Mouse (Mus musculus) forebrain, embryonic 16.5 days (tissue): ENCODE measurements around the gene Ssmem1. TPM values are rescaled to one million over a fixed set of nuclear protein-coding genes. Genes with fewer than 3 reads are reported as not detected.

Experiments
- ATAC-seq: fragments of 200-750 bp; cut with Nextera tagmentation; 2 replicates; pipeline ENCODE4 v1.8.0; 2017; ENCODE audit warnings: mild to moderate bottlenecking, moderate library complexity
- H3K27ac ChIP-seq: fragments of 300-500 bp; sonication (generic); 2 replicates; pipeline ENCODE4 v1.5.1; 2014; ENCODE audit warnings: low read length, control low read depth
- H3K27me3 ChIP-seq: fragments of 300-500 bp; sonication (generic); replicated peaks from 2 replicates; pipeline ENCODE4 v1.6.1; 2014; ENCODE audit warnings: low read length; ENCODE audit not compliant: control insufficient read depth, insufficient read depth
- H3K36me3 ChIP-seq: fragments of 300-500 bp; sonication (generic); 2 replicates; pipeline ENCODE4 v1.6.1; 2014; ENCODE audit not compliant: control insufficient read depth, insufficient read depth
- H3K4me1 ChIP-seq: fragments of 300-500 bp; sonication (generic); replicated peaks from 2 replicates; pipeline ENCODE4 v1.6.1; 2014; ENCODE audit warnings: low read length; ENCODE audit not compliant: control insufficient read depth, insufficient read depth
- H3K4me2 ChIP-seq: fragments of 300-500 bp; sonication (generic); 2 replicates; pipeline ENCODE4 v1.6.1; 2014; ENCODE audit warnings: mild to moderate bottlenecking, low read length, control low read depth
- H3K4me3 ChIP-seq: fragments of 300-500 bp; sonication (generic); replicated peaks from 2 replicates; pipeline ENCODE4 v1.5.1; 2014; ENCODE audit warnings: mild to moderate bottlenecking, low read length, control low read depth
- H3K9ac ChIP-seq: fragments of 300-500 bp; sonication (generic); replicated peaks from 2 replicates; pipeline ENCODE4 v1.6.1; 2014; ENCODE audit warnings: low read depth, low read length, control low read depth
- H3K9me3 ChIP-seq: fragments of 300-500 bp; sonication (generic); 2 replicates; pipeline ENCODE4 v1.6.1; 2016; ENCODE audit warnings: low read length; ENCODE audit not compliant: control insufficient read depth
- WGBS: fragments of 180-500 bp; shearing (Covaris S2); extraction: QIAGEN DNeasy Blood & Tissue Kit; methylation state at CpG from one replicate; pipeline ENCODE4 v1.1.7; 2014; 5-methylcytosine and 5-hydroxymethylcytosine counted together
- polyA plus RNA-seq: library from polyadenylated mRNA; unstranded; fragments of >200 nt; fragmentation: Nextera tagmentation; extraction: Ambion mirVana; gene quantifications from 2 replicates; pipeline ENCODE4 v1.2.1, GENCODE M21; 2015

Ssmem1 gene
- polyA plus RNA-seq, 1 experiment from 2014 or later = not detected

- WGBS = 72% methylated on average over 4 of the region's 4 CpGs
- Histone ChIP-seq H3K9ac (no peak overlapping the region), H3K9me3 (no peaks in the 10 kb centered on the region), H3K4me1 (no peaks in the 10 kb centered on the region), H3K4me2 (no peak overlapping the region), H3K36me3 (no peaks in the 10 kb centered on the region), H3K27ac (no peak overlapping the region), H3K4me3 (no peak overlapping the region), H3K27me3 (no peaks in the 10 kb centered on the region)
- ATAC-seq = no peak
Measured at GRCm38 (mm10) chr6:30562132-30562531, 52.5 kb downstream of the Ssmem1 start.

DNA sequence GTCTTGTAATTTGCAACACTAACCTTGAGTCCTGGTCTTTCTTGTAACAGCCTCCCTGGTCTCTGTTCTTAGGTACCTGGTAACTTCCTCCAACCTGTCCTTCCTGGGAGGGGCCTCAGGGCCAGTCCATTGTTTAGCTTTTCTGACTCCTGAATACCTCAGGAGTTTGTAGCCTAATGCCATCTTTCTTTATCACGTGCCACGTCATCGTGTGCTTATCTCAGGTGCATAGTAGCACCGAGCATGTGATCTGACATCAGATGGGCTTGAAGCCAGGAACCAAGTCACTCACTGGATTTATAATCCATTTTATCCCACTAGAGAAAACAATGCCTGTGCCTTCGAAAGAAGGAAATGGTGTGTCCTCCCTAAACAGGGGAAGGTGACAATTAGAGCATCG is 53.9 kb downstream of the Ssmem1 start:
- H3K27ac ChIP-seq = no peak overlapping the region
- H3K36me3 ChIP-seq = no peaks in the 10 kb centered on the region
- no peak for ATAC-seq
- H3K9me3 ChIP-seq = no peaks in the 10 kb centered on the region
- no peaks in the 10 kb centered on the region for H3K27me3 ChIP-seq
- no peaks in the 10 kb centered on the region for H3K4me1 ChIP-seq
- H3K4me3 ChIP-seq = no peak overlapping the region
- no peak overlapping the region for H3K4me2 ChIP-seq
- 85% methylated on average over 6 of the region's 6 CpGs for WGBS
- H3K9ac ChIP-seq = no peak overlapping the region

DNA sequence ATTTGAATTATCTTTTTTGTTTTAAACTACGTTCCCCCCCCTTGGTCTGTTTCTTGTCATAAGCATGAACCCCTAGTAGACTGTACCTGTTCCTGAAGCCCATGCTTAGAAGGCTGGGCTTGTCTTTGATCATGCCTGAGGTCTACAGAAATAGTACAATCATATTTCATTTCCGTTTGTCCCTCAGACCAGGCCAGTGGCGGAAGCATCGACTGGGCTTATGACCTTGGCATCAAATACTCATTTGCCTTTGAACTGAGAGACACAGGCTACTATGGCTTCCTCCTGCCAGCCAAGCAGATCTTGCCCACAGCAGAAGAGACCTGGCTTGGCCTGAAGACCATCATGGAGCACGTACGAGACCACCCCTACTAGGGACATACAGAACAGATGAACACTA is 54.4 kb downstream of the Ssmem1 start:
- H3K4me1 ChIP-seq = no peaks in the 10 kb centered on the region
- ATAC-seq = no peak
- H3K36me3 ChIP-seq = no peaks in the 10 kb centered on the region
- H3K9me3 ChIP-seq = no peaks in the 10 kb centered on the region
- no peak overlapping the region for H3K9ac ChIP-seq
- no peak overlapping the region for H3K4me3 ChIP-seq
- H3K27me3 ChIP-seq = no peaks in the 10 kb centered on the region
- no peak overlapping the region for H3K27ac ChIP-seq
- H3K4me2 ChIP-seq = no peak overlapping the region
- WGBS = 99% methylated on average over 6 of the region's 6 CpGs

DNA sequence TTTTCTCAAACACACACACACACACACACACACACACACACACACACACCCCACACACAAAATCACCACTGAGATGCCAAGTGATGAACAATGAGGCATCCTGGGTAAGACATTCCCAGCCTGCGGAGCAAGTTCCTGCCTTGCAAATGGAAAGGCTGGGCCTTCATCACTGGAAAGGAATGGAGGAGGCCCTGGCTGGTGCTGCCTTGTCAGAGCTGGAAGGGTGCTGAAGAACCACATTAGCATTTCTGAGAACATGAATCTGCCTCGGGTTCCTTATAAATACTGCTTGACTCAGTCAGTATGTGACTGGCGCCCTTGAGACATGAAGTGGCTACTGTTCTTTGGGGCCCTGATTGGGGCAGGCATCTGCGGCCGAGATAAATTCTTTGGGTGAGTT is 58.4 kb downstream of the Ssmem1 start, which contains the start of gene Cpa4:
Gene Cpa4 (plus strand): TSS at position 301 of the 400 bp plus-strand sequence.
- no peak for ATAC-seq
- Histone ChIP-seq H3K27me3 (no peaks in the 10 kb centered on the region), H3K9me3 (no peaks in the 10 kb centered on the region), H3K9ac (no peak within 1 kb of the TSS), H3K36me3 (no peaks in the 10 kb centered on the region), H3K4me3 (no peak within 1 kb of the TSS), H3K4me2 (no peak within 1 kb of the TSS), H3K27ac (no peak within 1 kb of the TSS), H3K4me1 (peaks cover 9% of the 10 kb centered on the region)
- 50% methylated on average over 5 of the region's 5 CpGs for WGBS

DNA sequence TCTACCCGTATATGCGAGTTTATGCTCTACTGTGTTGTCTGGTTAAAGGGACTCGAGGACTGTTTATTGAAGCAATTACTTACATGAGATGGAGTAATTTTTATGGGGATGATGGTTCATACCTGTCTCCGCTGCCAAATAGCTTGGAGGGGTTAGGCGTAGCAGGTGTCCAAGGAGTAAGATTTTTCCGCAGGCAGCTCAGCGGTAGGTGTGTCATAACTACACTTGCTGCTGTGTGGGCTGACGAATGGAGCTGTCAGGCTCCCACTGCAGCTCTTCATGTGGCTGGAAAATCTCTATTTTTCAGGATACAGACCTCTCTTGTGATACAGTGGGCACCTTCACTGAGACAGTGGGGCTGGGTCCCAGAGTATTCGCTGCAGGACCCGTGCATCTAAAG is 59.7 kb downstream of the Ssmem1 start:
- H3K9ac ChIP-seq = no peak overlapping the region
- H3K36me3 ChIP-seq = no peaks in the 10 kb centered on the region
- H3K27ac ChIP-seq = no peak overlapping the region
- no peak for ATAC-seq
- no peaks in the 10 kb centered on the region for H3K27me3 ChIP-seq
- no peak overlapping the region for H3K4me3 ChIP-seq
- 90% methylated on average over 10 of the region's 10 CpGs for WGBS
- H3K4me2 ChIP-seq = no peak overlapping the region
- no peaks in the 10 kb centered on the region for H3K9me3 ChIP-seq
- peaks cover 10% of the 10 kb centered on the region for H3K4me1 ChIP-seq

Other genes with a start within 250 kb of the Ssmem1 start
- 65.9 and 69.4 TPM in 2 replicates for gene Ube2h, start 205.3 kb upstream of the Ssmem1 start, polyA plus RNA-seq
- gene Zc3hc1, start 118.8 kb upstream of the Ssmem1 start, polyA plus RNA-seq = 72.6 and 79.0 TPM in 2 replicates
- 38.0 TPM in 2 replicates for gene Klhdc10, start 108.0 kb upstream of the Ssmem1 start, polyA plus RNA-seq
- 34.4 and 34.8 TPM in 2 replicates for gene Tmem209, start 66 bp upstream of the Ssmem1 start, polyA plus RNA-seq
- gene Cpa2, start 31.7 kb downstream of the Ssmem1 start, polyA plus RNA-seq = 2.4 and 5.1 TPM in 2 replicates
- gene Cpa4, start 58.5 kb downstream of the Ssmem1 start, polyA plus RNA-seq = 1.0 and 1.6 TPM in 2 replicates
- not detected in 2 replicates for gene Cpa5, start 101.2 kb downstream of the Ssmem1 start, polyA plus RNA-seq
- gene Cpa1, start 129.4 kb downstream of the Ssmem1 start, polyA plus RNA-seq = 0.56 and 0.66 TPM in 2 replicates
- gene Cep41, start 183.9 kb downstream of the Ssmem1 start, polyA plus RNA-seq = 15.2 and 15.3 TPM in 2 replicates
- 283 and 328 TPM in 2 replicates for gene Mest, start 213.7 kb downstream of the Ssmem1 start, polyA plus RNA-seq